Mouse (Mus musculus): ENCODE measurements at regions not wholly inside any gene's neighbourhood (a gene's known extent, or its start where the extent isn't known, plus 50 kb on each side); places are given as distances from the start of the nearest gene placed in this dataset.
A peak's percentile ranks its signal among the peaks of the same experiment; 100 is the strongest.
"Not testable (repeated sequence)": the region's sequence is repeated elsewhere in the genome, so short reads cannot be mapped to it uniquely, and the experiment has no call there.

DNA sequence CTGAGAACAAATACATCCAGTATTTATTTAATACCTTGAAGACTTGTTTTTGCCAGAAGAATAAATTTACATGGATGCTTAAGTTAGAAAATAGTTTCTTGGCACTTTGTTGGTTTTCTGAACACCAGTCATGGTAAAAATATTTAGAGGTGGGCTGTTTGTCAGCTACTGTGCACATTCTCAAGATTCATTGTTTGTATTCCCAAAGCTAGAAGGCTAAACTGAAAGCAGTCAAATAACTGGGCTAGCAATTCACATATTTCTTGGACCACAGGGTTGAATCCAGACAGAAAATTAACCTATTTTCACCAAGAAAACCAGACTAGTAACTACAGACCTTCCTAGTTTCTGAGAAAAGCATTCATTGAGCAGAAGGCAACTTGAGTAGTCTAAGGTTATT lies 488.1 kb upstream of the Klf6 start:
- DNase-seq, result no peak

DNA sequence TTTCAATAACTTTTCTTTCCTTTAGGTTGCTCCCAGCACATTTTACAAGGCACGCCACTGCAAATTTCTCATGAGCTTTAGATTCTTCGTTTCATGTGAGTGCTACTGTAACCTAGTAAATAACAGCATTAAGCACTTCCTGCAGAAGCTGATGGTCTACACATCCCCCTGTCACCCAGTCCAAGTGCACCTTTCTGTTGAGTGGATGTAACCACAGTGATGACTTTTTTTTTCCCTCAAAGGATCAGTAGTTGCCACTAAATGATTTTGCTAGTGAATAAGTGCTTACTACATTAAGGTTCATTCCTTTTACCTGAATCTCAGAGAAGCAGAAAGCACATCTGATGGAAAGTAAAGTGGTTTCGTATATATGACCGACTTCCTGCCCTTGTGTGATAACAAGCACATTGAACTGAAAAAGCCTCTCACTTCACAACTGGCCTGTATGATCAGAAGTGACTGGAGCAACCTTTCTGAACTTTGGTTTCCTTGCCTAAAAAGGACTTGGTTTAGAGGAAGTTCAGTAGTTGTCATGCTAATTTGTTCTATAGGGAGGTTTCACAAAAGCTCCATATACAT lies 453.0 kb upstream of the Klf6 start:
- DNase-seq, result no peak

DNA sequence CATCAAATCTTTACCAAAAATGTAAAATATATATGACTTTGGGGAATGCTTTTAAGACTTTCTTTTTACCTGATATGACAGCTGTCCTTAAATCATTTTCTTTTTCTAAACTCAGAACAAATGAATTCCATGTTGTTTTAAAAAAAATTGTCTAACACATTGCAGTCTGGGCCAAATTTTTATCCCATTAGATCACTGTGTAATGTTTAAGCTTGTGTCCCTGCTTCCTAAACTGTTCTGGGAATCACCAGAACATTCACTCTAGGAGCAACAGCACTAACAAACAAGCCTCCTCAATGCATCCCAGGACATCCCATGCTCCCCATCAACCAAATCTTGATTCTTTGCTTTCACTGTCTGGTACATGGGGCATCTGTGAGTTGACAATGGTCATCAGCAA lies 449.2 kb upstream of the Klf6 start:
- no peak for DNase-seq

DNA sequence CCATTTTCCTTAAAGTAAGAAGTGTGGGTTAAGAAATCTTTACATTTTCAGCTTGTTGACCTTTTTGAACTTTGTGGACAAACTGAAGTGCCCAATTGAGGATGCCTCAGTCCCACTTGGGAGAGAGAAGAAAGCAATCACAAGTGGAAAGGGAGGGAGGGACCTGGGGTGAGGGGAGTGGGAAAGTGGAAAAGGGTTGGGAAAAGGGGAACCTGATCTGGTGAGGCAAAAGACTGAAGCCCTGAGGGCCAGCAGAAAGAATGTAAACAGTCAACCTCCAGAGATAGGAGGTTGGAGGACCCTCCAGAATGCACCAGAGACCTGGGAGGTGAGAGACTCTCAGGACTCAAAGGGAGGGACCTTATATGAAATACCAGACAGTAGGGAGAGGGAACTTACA lies 448.3 kb upstream of the Klf6 start:
- not testable (repeated sequence) for DNase-seq

DNA sequence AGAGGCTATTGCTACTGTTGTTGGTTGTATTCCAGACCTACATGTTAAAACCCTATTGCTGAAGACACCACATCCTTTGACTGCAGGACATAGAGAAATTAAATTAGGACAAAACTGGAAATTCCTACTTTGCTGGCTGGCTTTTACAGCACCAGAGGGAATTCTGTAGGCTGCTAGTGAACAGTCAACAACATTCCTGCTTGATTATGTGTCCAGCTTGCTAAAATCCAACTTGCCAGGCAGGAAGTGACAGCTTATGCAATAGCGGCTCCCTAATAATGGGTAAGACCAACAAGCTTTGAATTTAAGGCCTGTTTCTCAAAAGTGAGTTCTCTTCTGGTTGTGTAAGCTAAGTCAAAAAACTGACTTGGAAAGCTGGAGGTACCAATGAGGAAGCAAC lies 437.2 kb upstream of the Klf6 start:
- DNase-seq, result peak; percentile 28

DNA sequence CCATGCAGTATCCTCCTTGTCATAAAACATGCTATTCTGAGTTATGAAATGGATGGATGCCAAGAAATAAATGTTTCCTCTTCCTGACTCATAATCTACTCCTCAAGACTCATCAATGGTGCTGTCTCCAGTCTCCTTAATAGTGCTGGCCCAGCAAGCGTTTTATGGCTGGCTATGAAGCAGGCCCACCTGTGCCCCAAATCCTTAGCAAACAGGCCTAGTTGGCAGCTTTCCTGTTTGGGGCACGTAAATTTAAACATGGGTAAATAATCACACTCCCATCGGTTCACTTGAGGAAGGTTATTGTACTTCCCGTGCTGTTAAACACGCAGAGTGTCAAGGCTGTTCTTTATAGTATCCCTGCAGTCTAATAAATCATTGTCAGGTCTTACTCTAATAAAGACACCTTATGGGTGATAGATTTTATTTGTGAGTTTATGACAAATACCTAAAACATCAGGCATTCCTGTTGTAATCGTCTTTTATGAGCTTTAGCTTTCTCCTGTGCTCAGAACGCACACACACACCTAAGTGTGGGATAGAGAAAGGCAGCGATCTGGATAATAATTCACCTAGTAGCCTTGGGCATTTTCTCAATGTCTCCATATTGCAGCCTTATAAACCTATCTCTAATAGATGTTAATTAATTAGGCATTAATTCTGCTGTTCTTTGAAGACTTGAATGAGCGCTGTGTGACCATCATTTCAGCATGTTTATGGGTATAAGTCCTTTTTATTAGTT lies 435.6 kb upstream of the Klf6 start:
- DNase-seq, result peak; percentile 6

DNA sequence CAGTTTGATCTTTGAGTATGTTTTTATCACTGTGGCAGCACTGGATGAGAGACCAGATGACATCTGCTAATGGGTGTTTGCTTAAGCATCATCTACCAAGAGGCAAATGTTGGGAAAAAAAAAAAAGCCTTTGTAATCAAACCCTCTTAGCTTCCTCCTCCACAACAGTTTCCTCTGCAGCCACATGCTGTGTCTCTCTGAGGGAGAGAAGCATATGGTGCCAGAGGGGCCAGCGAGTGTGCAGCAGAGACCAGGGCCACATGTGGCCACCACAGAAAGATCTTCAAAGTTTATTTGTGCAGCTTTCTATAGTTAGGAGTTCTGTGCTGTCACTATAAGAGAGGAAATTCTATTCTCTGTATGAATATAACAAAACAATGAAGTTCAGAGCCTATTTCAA lies 427.6 kb upstream of the Klf6 start:
- DNase-seq, result no peak

DNA sequence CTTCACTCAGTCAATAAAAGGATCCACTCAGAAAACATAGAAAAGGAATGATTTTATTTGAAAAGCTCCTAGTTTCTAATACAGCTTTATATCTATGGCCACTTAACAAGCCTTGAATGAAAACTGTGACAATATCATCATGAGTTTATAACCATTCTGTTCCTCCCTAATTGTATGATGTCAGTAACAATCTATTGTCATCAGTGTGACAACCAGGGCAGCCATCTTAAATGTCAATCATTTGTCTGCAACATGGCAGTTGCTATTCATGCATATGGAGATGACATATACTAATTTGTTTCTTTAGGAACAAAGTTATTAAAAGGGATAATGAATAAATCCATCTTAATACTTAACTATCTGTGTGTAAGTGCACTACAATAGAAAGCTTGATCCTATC lies 426.2 kb upstream of the Klf6 start:
- no peak for DNase-seq

DNA sequence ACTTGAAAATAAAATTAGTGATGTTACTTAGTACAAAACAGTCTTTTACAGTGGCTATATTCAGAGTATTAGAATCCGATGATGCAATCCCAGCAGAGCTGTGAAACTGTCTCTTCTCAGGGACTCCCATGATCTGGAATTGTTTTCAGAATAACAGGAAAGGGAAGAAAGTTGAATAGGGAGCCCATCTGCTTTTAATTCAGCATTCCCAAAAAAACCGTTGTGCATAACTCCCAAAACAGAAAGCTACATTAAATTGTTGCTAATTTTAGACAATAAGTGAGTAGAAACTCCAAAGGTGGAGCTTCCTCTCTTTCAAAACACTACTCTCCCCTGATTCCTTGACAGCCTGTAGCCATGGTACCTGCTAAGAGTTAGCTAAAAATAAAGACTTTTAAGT lies 425.1 kb upstream of the Klf6 start:
- DNase-seq, result no peak

DNA sequence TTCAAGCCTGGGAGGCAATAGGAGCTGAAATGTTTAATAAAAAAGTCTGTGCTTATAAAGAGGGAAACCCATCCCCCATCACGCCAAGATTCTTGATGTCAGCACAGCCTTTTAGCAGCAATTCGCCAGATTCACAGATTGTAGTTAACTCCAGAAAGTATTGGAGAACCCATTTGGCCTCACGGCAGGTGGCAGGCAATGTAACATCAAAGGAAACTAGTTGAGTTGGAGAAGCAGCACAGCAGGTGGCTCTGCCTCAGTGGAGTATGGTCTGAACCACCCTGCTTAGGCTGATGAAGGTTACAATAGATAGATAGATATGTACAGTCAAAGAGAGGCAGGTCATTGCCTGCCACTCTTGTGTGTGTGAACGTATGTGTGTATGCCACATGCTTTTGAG lies 420.8 kb upstream of the Klf6 start:
- no peak for DNase-seq

DNA sequence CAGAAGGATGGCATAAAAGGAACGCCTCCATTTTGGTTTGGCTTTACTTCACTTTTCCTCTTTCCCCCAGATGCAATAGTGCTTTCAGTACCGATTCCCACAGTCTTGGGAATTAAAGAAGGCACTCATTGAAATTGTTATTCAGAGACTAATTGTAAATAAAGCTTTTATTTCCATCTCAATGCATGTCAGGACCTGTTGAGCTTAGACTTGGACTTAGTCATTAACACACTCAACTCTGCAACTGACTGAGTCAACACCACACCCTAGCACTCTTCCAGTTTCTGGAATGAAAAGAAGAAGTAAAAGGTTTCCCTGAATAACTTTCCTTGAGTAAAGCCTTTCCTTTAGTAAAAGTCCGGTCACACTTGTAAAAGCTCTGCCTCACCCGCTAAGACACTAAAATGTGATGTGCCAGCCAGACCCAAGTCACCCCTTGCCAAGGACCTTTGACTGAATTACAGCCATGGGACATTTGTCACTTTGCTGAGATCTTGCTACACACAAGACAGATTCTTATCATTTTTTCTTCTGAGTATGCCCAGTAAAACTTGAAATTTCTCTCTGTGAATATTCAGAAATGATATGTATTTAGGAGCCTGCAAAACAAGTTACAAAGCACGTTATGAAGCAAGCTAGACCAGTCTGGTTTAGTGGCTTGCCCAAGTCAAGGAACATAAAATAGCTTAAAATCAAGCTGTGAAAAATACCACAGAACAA lies 416.4 kb upstream of the Klf6 start:
- no peak for DNase-seq

DNA sequence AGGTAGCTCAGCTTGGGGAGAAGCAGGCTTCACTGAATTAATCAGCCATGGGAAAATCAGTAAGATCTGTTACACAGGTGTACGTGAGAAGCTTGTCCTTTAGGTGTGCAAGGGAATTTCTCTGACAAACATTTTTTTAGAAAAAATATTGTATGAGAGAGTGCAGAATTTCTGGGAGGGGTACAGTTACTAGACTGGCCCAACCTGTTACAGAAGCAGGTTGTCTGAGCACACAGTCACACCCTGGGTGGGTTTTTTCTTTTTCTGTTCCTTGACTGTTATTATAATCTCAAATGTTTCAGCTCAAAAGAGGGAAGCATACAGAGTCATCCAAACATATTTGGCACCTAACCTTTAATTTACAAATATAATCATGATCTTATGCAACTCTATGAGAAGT lies 412.7 kb upstream of the Klf6 start:
- DNase-seq, result no peak

DNA sequence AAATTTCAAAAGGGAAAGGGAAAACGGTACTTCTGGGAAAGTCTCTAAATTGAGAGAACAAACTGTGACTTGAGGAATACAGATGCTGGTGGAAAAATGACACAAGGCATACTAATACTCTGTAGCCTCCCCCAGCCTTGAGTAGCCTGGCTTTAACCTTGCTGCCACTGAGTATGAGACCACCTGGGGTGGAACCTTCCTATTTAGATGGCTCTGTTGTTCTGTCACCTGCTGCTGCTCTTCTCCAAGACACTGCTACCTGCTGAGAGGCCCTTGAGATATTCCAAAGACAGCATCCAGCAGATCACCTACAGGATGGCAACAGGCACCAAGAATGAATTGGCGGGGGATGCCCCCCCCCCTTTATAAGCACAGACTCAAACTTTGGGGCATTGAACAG lies 380.5 kb upstream of the Klf6 start:
- DNase-seq, result no peak

DNA sequence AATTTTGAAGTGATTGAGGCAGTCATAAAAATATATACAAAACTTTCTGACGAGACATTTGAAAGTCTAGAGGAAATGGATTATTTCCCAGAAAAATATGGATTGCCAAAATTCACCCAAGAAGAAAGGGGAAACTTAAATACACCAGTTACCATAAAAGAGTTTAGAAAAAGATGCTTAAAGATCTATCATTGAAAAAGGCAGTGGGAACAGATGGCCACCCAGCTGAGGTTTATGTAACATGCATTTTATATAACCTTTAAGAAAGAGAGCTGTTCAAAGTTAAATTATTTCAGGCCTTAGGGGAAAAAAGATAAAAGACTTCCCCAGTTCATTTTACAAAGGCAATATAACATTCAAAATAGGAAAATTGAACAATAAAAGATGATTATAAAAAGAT lies 369.0 kb upstream of the Klf6 start:
- DNase-seq, result no peak

DNA sequence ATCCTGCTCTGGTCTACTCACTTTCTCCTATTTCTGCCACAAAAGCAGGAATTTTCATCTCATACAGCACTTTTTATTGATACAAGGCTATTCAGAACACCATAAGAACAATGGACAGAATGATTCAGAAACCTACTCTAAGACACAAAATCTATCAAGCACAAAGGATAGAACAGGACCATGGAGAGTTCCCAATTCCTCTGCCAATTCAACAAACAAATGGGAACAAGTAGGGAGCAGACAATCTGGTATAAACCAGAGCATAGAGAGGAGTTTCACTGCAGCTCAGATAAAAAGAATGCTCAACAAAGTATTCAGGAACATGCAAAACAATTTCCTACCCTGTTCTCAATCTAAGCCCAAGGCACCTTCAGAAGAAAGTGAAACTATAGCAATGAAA lies 363.7 kb upstream of the Klf6 start:
- peak; percentile 9 for DNase-seq

DNA sequence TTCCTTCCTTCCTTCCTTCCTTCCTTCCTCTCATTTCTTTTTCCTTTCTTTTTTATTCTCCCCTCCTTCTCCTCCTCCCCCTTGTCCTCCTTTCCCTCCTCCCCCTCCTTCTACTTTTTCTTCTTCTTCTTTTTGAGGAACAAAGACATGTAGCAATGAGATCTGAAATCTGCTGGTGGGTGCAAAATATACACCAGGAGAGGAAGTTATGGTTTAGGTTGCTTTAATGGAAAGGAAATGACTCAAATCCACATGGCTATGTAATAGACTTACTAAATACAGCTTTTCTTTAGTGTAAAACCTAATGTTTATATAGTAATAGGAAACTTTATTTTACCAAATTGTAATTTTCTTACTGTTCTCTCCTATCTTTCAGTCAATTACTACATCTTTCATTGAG lies 349.5 kb upstream of the Klf6 start:
- DNase-seq, result no peak

DNA sequence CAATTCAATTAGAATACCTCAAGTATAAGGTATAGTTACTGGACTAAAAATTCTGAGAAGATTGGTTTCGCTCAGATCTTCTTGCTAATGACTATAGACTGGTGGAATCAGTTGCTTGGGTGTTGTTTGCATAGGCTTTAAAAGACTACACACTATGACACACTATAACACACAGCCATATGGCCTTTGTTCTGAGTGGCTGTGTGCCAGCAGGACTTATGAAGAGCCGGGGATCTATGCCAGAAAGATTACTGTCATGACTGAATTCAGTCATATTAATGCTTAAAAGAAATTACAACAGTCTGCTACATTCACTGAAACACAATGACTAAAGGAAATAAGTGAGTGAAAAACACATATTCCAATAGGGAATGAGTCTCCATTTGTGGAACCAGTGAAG lies 345.7 kb upstream of the Klf6 start:
- DNase-seq, result no peak

DNA sequence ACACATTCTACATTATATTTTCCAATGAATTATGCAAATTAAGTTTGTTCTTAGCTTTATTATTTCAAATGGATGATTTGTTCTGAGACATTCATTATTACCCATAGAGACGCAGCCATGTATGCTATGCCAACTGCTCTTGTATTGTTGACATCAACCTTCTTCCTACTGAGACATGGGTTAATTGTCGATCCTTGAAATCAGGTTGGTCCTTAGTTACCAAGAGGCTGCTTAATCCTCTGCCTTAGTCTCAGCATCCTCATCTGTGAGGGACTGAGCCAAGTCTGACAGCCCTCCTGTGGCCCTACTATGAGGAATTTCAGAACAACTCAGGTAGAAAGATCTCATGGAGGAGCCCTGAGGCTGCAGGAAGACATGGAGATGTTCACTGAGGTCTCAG lies 345.2 kb upstream of the Klf6 start:
- DNase-seq, result no peak

DNA sequence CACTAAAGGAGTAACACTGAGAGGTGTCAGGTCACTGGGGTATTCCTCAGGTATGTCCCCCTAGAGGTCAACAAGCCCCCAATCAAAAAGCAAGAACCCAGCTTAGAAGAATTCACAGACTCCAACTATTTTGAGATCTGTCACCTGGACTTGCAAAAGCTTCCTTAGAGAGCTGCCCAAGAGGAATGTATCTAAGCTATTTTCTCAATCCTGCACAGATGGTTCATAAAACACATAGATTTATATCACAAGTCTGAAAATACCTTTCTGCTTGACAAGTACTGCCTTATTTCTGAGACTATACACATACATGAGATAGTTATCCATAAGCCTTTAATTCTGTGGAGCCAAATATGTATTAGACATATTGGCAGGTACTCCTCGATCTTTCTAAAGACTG lies 342.1 kb upstream of the Klf6 start:
- no peak for DNase-seq

DNA sequence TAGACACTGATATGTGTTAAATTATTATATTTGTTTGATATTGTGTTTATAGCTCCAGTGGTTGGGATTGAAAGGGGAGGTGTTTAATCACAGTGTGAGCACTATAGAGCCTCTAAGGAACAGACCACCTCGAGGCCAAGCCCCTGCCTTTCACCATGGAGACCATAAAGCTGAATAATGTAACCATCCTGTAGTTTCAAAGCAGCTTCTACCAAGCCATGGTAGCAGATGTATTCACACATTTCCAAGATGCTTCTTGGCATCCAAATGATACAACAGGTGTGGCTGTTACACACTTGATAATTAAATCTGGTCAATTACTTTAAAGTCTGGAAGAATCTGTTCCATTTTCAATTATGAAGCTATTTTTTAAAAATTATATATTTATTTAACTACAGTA lies 341.7 kb upstream of the Klf6 start:
- no peak for DNase-seq

DNA sequence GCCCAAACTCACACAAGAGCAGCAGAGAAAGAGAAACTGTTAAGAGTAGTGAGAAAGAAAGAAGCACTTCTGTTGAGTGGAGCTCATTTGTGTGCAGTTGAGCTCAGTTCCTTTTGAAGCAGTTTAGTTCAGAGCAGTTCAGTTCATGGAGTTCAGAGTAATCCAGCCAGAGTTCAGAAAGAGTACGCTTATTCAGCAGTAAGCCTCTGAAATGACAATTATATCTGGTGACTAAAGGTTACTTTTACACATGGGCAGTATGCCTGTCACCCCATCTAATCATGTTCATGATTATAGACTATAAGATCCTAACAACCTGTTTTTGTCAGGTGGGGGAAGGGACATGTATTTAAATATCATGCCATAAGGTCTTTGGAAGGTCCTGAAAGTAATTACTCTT lies 333.9 kb upstream of the Klf6 start:
- DNase-seq, result no peak

DNA sequence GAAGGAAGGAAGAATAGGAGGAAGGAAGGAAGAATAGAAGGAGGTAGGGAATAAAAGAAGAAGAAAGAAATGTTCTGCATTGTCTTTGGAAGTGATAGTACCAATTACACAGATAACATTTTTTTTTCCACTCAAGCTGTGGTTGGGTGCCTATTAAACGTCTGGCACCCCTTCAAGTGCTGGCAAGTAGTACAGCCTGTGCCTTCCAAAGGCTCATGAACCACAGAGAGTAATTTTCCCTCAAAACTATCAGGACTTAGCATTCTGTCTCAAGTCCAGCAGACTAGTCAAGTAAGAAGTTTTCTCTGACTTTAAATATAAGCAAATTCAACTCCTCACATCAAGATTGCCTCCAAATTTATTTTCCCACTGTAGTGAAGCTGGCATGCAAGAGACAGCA lies 321.0 kb upstream of the Klf6 start:
- peak; percentile 4 for DNase-seq

DNA sequence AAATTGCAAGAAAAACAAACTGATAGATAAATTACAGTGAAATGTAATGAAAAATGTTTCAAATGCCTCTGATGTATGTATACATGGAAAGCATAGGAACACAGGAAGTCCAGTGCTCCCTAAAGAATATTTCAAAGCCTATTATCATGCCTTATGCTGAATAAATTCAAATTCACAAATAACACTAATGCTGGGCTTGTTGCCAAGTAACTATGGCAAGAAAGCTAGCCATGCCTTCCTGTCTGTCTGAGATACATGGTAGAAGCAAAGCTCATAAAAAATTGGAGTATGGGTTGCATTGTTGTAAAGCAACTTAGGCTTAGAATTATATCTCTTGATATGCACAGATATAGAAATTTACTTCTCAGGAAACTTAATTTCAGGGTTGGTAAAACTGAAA lies 315.8 kb upstream of the Klf6 start:
- DNase-seq, result no peak

DNA sequence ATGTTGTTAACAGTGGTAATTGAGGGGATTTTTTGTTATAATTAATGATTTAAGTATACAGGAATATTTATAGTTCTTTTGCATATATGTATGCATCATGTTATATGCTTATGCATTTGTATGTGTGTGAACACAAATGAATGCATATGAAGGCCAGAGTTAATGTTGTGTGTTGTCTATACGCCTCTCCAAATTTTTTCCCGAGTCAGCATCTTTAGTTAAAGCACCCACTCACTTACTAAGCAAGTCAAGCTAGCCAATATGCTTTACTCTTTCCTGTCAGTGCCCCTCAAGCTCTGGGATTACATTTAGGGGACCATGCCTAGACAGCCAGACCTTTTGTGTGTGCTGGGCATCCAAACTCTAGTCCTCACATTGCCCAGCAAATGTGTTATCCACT lies 315.3 kb upstream of the Klf6 start:
- DNase-seq, result no peak

DNA sequence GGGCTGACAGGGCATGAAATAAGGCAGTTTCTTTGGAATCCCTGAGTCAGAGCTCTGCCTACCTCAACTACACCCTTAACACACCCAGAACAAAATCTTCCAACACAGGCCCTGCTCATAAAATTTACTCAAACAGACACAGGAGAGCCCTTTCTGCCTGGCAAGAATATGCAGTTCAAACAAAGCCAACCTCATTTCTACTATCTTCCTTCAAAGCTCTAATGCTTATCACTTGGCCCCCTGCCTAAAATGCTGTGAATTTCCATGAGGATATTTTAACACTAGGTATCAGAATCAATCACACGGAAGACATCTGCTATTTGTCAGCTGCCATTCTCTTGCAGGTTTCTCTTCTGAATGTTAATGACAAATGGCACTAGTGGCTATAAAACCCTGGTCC lies 314.3 kb upstream of the Klf6 start:
- no peak for DNase-seq
